Mouse (Mus musculus) layer of hippocampus, adult 18-20 months (tissue): Measurements from ENCODE around the gene Olfr93. TPM values are rescaled to one million over a fixed set of nuclear protein-coding genes. Genes with fewer than 3 reads are reported as not detected.
"Not testable (repeated sequence)": the region's sequence is repeated elsewhere in the genome, so short reads cannot be mapped to it uniquely, and the experiment has no call there.

Experiments used
- DNase-seq, 2 experiments: peaks; one replicate each; pipeline ENCODE4 v3.0.0; 2022; ENCODE audit warnings: low spot score in 2 of 2
- long read RNA-seq: library from polyadenylated mRNA; stranded (forward); transcript quantifications from one replicate; pipeline ENCODE4 v2.0.0, GENCODE M21; 2021
- total RNA-seq, 2 experiments: library from RNA; stranded (reverse); gene quantifications; 2 replicates each; pipeline ENCODE4 v1.2.3; 2021

Gene Olfr93
- total RNA-seq, result not detected
- long read RNA-seq, result 0 reads

- no peak for DNase-seq
These were observed at the start of gene Olfr93 for GRCm38 (mm10) chr17:37161394-37161793. Gene Olfr93, minus strand, starts transcription at chr17:37161494.

GRCm38 (mm10) chr17:37203917-37204236 lies 42.6 kb upstream of the Olfr93 start:
- no peak for DNase-seq

GRCm38 (mm10) chr17:37203206-37203916 lies 42.1 kb upstream of the Olfr93 start:
- peak; percentile 63 to 93 for DNase-seq

DNA sequence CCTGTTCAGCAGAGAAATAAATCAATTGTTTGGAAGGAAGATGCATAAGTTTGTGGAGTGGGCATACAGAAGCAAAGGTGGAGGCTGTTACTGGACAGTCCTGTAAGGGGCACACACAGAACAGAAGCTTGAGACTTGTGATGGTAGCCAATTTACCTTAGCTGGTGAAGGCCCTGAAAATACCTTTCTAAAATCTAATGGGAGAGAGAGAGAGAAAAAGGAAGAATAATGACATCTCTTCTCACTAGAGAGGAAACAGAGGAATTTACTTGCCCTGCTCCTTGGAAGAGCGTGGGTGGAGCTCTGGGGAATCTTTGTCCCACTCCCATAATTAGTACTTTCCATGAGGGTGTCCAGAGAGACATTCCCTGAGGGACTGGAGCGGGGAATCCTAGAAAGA lies 39.6 kb upstream of the Olfr93 start, which contains the start of gene Olfr94:
TSS of gene Olfr94 (minus strand) at position 101 of the 400 bp plus-strand sequence.
- DNase-seq, result no peak

- peak; percentile 7 to 18 for DNase-seq
These were observed 35.8 kb upstream of the Olfr93 start for GRCm38 (mm10) chr17:37196845-37197724.

GRCm38 (mm10) chr17:37194782-37195181 lies 33.5 kb upstream of the Olfr93 start:
- no peak for DNase-seq

- no peak for DNase-seq
These were observed 32.4 kb upstream of the Olfr93 start, which contains the start of gene Ubd for GRCm38 (mm10) chr17:37193656-37194055. Gene Ubd, plus strand, starts transcription at chr17:37193892.

GRCm38 (mm10) chr17:37193032-37193431 lies 31.7 kb upstream of the Olfr93 start:
- no peak for DNase-seq

DNA sequence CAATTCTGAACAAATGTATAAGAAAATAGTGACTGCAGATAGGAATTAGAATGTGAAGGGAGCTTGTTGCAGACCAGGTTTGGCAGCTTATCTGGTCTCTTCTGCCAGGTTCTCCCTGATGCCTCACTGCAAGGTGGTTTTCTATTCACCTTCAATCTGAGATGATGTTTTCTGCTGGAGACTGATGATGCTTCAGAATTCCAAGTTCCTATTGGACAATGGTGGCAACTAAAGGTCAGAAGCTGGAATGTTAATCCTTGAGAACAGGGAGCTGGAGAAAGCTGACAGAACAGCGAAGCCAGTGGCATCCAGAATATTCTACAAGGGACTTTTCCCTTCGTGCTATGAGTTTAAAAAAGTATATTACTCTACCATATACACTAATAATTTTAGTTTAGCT lies 29.4 kb upstream of the Olfr93 start:
- peak in 1 of 2 experiments; percentile 66 for DNase-seq

DNA sequence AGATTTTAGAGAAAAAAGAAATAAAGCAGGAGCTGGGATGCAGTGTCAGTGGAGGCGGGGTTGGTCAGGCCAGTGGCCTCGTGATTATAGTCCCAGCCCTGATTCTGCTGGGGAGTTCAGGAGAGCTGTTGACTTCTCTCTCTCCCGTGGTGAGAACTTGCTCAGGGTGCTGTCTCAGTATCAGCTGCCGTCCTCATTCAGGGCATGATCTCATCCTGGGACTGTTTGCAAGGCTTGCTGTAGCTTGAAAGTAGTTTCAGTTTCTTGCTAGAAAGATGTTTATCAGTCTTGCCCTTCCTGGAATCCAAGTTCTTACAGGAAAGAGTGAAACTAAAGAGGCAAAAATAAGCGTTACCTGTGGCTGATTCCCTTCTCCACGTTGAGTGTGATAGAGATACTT lies 24.2 kb upstream of the Olfr93 start:
- DNase-seq, result no peak

GRCm38 (mm10) chr17:37131366-37131765 lies 29.9 kb downstream of the Olfr93 start:
- not testable (repeated sequence) for DNase-seq

- no peak for DNase-seq
These were observed 41.3 kb downstream of the Olfr93 start, which contains the start of gene Olfr92 for GRCm38 (mm10) chr17:37119988-37120387. Gene Olfr92, minus strand, starts transcription at chr17:37120088.

GRCm38 (mm10) chr17:37098178-37098577 lies 63.1 kb downstream of the Olfr93 start, which contains the start of gene Olfr91:
Gene Olfr91, minus strand, starts transcription at chr17:37098278.
- DNase-seq, result no peak

DNA sequence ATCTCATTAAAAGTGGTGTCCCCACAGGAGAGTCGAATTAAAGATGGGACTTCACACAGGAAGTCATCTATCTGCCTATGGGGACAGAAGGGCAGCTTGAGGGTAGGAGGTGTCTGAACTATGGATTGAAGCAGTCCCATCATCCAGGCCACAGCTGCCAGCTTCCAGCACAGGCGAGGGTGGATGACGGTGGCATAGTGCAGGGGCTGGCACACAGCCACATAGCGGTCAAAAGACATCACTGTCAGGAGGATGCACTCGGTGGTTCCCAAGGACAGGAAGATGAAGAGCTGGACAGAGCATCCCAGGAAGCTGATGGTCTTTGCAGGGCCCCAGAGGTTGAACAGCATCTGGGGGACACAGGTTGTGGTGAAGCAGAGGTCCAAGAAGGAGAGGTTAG lies 68.0 kb downstream of the Olfr93 start:
- DNase-seq, result no peak

DNA sequence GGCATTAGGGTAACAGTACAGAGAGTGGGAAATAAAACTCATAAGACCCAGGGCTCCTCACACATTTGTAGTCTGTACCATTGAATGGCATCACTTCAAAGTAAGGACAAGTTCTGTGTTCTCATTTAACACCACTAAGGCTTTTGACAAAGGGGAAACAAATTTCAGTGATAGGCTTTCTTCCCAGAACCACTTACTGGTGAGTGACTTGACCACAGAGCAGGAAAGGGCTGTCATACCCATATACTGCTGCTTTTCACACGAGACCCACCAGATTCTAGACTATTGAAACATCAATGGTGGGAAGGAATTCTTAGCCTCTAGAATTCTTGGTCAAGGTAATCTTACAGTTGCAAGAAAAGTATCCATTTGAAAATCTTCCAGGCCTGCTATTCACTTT lies 69.1 kb downstream of the Olfr93 start:
- no peak for DNase-seq

Other genes with a start within 250 kb of the Olfr93 start
- 1 to 10 TPM; 3.0 to 4.6 TPM for gene Rnf39, start 218.6 kb downstream of the Olfr93 start, total RNA-seq
- gene Ppp1r11, start 209.8 kb downstream of the Olfr93 start, total RNA-seq, result 100 to 1,000 TPM; 140 to 145 TPM
- gene Znrd1, start 202.9 kb downstream of the Olfr93 start, total RNA-seq, result 10 to 100 TPM; 31.3 to 37.2 TPM
- 1 to 10 TPM; 5.6 to 7.2 TPM for gene Znrd1as, start 202.9 kb downstream of the Olfr93 start, total RNA-seq
- not detected for gene 2410137M14Rik, start 180.3 kb downstream of the Olfr93 start, total RNA-seq
- gene H2-M5, start 172.0 kb downstream of the Olfr93 start, total RNA-seq, result under 1 TPM; 0.87 to 0.96 TPM
- gene Zfp57, start 160.3 kb downstream of the Olfr93 start, total RNA-seq, result 1 to 10 TPM; 8.1 to 8.7 TPM
- 10 to 100 TPM; 35.8 to 43.1 TPM for gene Mog, start 138.1 kb downstream of the Olfr93 start, total RNA-seq
- gene Gabbr1, start 115.5 kb downstream of the Olfr93 start, total RNA-seq, result 100 to 1,000 TPM; 683 to 686 TPM
- not detected for gene Olfr90, start 73.0 kb downstream of the Olfr93 start, total RNA-seq
- gene Olfr91, start 63.2 kb downstream of the Olfr93 start, total RNA-seq, result not detected
- not detected for gene Olfr92, start 41.4 kb downstream of the Olfr93 start, total RNA-seq
- not detected for gene Ubd, start 32.4 kb upstream of the Olfr93 start, total RNA-seq
- not detected for gene Olfr94, start 39.5 kb upstream of the Olfr93 start, total RNA-seq
- gene Olfr95, start 51.6 kb upstream of the Olfr93 start, total RNA-seq, result not detected
- not detected for gene Olfr96, start 58.7 kb upstream of the Olfr93 start, total RNA-seq
- not detected for gene Olfr97, start 75.8 kb upstream of the Olfr93 start, total RNA-seq
- not detected for gene Olfr98, start 102.3 kb upstream of the Olfr93 start, total RNA-seq
- 1 to 10 TPM; 2.6 to 2.8 TPM for gene H2-M3, start 108.7 kb upstream of the Olfr93 start, total RNA-seq
- not detected for gene Olfr99, start 122.0 kb upstream of the Olfr93 start, total RNA-seq
- gene Olfr101, start 142.8 kb upstream of the Olfr93 start, total RNA-seq, result not detected
- not detected for gene Olfr102, start 155.6 kb upstream of the Olfr93 start, total RNA-seq
- gene Olfr103, start 178.2 kb upstream of the Olfr93 start, total RNA-seq, result not detected
- gene Olfr104-ps, start 198.1 kb upstream of the Olfr93 start, total RNA-seq, result not detected
- gene Olfr105-ps, start 217.5 kb upstream of the Olfr93 start, total RNA-seq, result not detected
- not detected for gene Olfr106-ps, start 228.9 kb upstream of the Olfr93 start, total RNA-seq
- not detected for gene Olfr107, start 237.7 kb upstream of the Olfr93 start, total RNA-seq